Mouse (Mus musculus) kidney, postnatal 10 days (tissue): ENCODE data around the gene Lcn2.
"Not testable (repeated sequence)": the region's sequence is repeated elsewhere in the genome, so short reads cannot be mapped to it uniquely, and the experiment has no call there.

ENCODE experiments used
- DNase-seq: peaks from one replicate; pipeline ENCODE4 v3.0.0; 2021; ENCODE audit warnings: mixed read lengths

Lcn2 gene

DNA sequence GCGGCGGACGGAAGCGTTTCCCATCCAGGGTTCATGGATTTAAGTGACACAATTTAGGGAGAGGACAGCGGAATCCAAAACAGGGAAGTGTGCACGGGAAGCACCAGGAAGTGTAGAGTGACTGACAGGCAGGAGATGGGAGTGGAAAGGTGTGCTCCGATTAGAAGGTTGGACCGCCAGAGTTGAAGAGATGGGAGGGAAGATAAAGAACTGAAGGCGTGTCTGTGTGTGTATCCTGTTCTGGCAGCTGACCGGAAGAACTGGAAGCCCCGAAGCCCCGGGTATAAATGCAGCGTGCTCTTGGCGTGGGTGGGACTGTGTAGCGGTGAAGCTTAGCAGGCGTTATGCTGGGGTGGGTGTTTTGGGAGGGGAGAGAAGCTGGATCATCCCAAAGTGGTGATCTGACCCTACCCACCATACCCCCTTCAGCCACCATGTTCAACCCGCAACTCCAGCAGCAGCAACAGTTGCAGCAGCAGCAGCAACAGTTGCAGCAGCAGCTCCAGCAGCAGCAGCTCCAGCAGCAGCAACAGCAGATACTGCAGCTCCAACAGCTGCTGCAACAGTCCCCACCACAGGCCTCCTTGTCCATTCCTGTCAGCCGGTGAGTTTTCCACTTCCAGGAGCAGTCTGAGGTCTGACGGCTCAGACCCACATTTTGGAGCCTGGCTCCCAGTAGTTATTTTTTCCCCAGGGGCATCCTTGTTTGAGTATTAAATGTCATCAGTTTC, 24.5 kb downstream of the Lcn2 start:
- DNase-seq, result peak; percentile 65

DNA sequence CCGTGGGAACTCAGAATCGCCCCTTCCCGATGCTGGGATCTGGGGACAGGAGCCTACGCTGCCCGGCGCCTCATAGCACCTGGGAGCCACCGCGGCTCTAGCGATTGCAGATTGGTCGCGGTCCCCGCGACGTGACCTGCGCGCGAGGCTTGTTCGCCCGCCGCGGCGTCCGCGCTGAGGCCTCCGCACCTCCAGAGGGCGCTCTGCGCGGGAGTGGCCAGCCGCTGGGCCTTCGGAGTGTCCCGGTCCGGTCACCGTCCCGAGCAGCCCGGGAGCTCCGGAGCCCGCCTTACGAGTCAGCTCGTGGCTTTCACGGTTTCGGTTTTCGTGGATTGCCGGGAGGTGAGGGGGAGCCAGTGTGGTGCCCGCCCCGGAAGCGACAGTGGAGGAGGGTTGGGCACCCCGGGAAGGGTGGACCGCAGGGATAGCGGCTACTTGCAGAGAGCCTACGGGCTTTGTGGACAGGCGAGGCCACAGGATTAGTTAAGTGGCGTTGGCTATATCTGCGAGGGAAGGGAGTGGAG, 25.2 kb downstream of the Lcn2 start:
- DNase-seq, result peak; percentile 94

GRCm38 (mm10) chr2:32362274-32362673, 25.8 kb downstream of the Lcn2 start:
- DNase-seq, result not testable (repeated sequence)

- DNase-seq, result peak; percentile 84
Observed at GRCm38 (mm10) chr2:32361437-32361836, 26.6 kb downstream of the Lcn2 start.

DNA sequence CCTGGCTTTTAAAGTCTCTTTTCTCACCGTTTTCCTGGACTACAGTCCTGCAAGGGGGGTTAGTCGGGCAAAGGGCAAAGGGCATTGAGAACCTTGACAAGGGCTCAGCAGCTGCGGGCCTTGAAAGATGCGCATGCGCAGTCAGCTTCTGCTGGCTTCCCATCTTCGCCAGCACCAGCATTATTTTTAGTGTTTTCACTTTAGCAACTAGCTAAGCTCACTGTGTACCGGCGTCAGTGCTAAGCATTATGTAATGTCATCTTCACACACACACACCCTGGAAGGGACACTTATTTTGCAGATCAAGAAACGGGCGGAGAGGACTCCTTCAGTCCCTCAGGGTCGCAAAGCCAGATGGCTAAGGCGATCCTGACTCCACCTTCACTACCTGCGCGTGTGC, 27.3 kb downstream of the Lcn2 start:
- DNase-seq, result peak; percentile 89

DNA sequence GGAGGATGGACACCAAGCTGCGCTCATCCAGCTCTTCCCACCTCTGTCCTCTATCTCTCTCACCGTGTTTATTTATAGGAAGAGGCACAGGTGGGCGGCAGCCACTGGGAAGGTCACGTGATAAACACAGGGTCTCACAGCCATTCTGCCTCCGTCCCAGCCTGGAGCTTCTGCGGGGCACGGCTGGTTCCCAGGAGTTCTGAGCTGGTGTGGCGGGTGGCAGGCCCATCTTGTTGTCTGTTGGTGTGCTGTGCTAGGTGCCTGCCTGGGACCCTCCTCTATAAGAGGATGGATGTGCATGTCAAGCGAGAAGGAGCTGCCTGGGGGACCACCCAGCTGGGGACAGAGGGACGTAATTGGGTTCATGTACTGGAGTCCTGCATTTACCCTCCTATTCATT, 29.7 kb downstream of the Lcn2 start:
- no peak for DNase-seq

- no peak for DNase-seq
Observed at GRCm38 (mm10) chr2:32357710-32358109, 30.3 kb downstream of the Lcn2 start.

DNA sequence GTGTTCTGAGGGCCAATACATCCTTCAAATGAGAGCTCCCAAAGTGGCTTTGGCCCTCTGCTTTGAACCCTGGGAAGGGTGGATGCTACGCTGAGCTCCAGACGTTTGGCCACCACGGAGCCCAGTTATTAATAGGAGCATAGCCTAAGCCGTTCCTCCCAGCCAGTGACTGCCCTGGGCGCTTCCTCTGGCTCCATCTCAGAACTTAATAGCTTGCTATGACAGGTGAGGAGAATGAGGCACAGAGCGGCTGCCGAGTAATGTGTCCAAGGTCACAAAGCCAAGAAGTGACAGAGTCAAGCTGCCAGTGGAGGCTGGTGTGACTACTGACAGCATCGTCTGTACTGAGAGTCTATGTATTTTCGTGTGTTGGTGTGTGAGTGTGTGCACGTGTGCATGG, 31.8 kb downstream of the Lcn2 start:
- DNase-seq, result no peak

GRCm38 (mm10) chr2:32354336-32354895, 33.6 kb downstream of the Lcn2 start:
- DNase-seq, result no peak

DNA sequence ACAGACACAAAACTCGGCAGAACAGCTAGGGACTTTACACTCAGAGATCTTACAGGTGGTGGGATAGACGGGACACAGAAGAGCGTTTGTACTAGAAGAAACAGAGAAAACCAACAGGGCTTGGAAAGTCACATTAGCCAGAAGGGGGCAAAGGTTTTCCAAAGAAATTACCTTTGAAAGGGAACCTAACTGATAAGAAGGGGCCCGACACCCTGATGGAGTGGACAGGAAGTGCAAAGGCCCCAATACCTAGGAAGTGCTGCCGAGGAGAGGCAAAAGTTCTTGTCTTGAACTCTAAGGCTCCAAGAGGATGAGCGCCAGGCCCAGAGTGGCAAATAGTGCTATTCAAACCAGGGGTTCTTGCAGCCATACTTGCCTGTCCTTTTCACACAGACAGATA, 34.2 kb downstream of the Lcn2 start:
- DNase-seq, result no peak

- DNase-seq, result peak; percentile 94
Observed at GRCm38 (mm10) chr2:32353007-32353542, 35.0 kb downstream of the Lcn2 start, which contains the start of gene Dnm1. Gene Dnm1, minus strand, starts transcription at chr2:32353338.

DNA sequence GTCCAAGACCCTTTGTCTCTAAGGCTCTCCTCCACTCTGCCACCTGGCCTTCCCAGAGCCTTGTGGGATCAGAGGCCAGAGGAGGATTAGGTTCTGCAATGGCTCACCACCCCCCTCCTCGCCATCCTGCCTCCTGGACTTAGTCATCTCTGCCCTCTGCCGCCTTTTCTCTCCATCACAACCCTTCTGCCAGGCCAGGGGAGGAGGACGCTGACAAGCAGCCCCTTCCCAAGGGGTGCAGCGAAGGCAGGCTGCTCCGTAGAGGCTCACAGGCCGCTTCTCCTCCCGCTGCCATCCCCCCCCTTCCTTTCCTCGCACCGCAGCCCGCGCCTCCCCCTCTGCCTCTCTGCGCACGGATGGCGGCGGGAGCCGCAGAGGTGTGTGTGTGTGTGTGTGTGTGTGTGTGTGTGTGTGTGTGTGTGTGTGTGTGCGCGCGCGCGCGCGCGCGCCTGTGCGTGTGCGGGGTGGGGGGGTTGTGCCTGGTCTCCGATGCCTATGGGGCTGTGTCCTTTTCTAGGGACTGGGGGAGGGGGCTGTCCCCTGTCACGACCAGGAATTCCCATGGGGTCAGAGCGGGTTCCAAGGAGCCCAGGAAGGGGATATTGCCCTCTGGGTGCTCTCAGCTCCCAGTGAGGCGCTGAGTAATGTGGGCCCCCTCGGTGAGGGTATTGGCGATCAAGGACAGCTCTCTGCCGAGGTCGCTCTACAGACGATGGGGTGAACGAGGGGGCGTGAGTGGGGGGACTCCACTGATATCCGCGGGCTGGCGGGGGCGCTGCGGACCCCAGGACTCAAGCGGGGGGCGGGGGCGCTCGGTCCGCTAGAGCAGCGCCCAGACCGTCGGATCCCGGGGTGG, 35.7 kb downstream of the Lcn2 start, which contains the start of gene Ciz1:
Gene Ciz1, plus strand, starts transcription at position 177 of the 856 bp plus-strand sequence.
- peak; percentile 54 for DNase-seq

DNA sequence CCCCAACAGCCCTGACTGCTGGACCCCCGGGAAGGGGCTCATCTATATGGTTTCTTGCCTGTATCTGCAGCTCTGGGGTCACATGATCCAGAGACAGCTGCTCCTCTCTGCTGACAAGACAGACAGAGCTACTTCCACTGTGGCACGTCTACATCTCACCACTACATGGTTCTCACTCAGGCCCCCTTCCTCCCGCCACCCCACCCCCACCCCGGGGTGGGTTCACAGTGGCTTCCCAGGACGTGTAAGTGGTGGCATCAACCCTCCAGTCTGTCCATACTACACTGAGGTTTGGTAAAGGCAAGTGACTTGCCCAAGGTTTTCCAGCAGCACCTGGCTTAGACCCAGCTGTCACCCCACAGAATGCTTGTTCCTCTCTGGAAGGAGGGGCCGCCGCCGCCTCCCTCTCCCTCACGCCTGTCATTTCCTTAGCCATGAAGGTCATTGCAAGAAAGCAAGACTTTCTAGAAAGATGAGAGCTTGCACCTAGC, 36.5 kb downstream of the Lcn2 start:
- no peak for DNase-seq

GRCm38 (mm10) chr2:32350471-32351051, 37.5 kb downstream of the Lcn2 start:
- DNase-seq, result no peak

- no peak for DNase-seq
Observed at GRCm38 (mm10) chr2:32349625-32350255, 38.3 kb downstream of the Lcn2 start.

GRCm38 (mm10) chr2:32348311-32348710, 39.7 kb downstream of the Lcn2 start:
- no peak for DNase-seq

- DNase-seq, result no peak
Observed at GRCm38 (mm10) chr2:32347019-32347418, 41.0 kb downstream of the Lcn2 start.

DNA sequence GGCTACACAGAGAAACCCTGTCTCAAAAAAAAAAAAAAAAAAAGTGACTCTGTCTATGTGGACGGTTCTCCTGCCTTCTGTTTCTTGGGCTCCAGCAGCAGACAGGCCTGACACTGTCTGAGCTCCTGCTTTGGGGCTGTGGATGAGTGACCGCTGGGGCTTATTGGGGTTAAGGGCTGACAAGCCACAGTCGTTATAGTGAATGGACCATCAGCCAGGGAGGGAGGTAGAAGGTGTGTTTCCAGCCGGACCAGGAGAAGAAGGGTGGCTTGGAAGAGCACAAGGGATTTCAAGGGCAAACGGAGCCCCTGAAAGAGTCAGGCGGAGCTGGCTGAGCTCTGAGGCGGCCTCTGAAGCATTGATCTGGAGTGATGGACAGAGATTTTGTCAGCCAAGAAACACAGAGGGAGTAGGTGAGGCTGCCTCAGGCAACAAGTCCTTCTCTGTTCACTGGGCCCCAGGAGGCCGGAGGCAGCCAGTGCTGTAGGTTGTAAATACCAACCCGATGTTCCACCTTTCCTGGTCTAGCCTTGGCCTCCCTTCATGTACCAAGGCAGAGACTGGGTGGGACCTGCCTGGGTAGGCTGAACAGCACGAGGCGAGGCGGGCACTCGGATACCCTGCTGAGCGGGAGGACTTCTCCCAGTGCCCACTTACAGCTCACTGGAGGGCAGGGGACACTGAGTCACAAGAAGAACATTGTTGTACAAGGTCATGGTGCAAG, 43.3 kb downstream of the Lcn2 start:
- no peak for DNase-seq

DNA sequence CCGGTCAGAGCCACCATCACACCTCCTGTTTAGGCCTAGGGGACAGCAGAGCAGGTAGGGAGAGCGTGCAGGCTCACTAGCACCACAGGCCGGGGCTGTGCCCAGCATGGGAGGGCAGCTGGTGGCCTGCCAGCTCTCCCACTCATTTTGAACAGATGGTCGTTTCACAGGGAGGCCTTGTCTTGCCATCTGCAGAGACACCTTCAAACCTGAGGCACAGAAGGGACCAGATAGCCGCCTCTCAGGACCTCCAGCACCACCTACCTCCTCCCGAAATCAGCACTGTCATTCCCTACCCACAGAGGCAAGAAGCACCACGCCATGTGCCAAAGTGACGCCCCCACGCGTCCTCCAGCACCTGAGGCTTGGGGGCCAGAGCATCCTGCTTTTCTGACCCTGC, 44.0 kb downstream of the Lcn2 start:
- DNase-seq, result no peak

DNA sequence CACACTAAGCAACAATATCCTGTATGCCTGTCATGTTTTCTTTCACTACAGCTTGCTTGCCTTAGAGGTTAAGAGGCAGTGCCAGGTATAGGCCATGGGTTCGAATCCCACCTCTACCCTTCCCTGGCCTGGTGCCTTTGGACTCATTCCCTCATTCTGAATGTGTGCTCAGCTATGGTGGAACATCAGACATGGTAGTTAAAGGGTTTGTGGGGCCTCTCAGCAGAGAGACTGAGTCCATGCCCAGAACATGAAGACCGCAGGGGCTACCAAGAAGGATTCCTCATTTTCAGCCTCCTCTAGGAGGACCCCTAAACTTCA, 44.7 kb downstream of the Lcn2 start:
- no peak for DNase-seq

- DNase-seq, result no peak
Observed at GRCm38 (mm10) chr2:32342539-32343350, 45.3 kb downstream of the Lcn2 start.
